11 mouse cellular contexts compared by ENCODE assay signal in genomic region chr17:43362362-43362761, GRCm38 (mm10). TPM values are rescaled to one million over a fixed set of nuclear protein-coding genes. Genes with fewer than 3 reads are reported as not detected.
A peak's percentile ranks its signal among the peaks of the same experiment; 100 is the strongest.
DNase-seq lines count a peak whose midpoint lies in the region; ATAC-seq and TF ChIP-seq lines count a peak whose summit lies in the region.
"Had no signal": no experiment of that assay in that cellular context is flagged by ENCODE, and none has a peak within 500 bp of the region (broad histone marks: within the 10 kb centered on the region; RNA-seq: fewer than 3 reads in every experiment).

No protein-coding gene starts in this region.

- 0 out of 2 replicates have a peak overlapping the region, but pooled peaks have one; percentile 2 for H3K4me2 ChIP-seq in forebrain, embryonic 13.5 days
- H3K4me2 ChIP-seq in forebrain, embryonic 16.5 days (ENCODE audit: low read length): no peak overlapping the region
- H3K4me2 ChIP-seq in neural tube, embryonic 13.5 days: 0 out of 2 replicates have a peak overlapping the region, but pooled peaks have one; percentile 14
- no peak overlapping the region; the same call in 1 of the 2 replicates for H3K4me2 ChIP-seq in kidney, embryonic 14.5 days (replicated peaks; ENCODE audit: low read depth, low read length)
- H3K4me2 ChIP-seq: limb, embryonic 12.5 days; midbrain, embryonic 13.5 days had no signal

- peaks cover 4% of the 10 kb centered on the region; the same call in 1 of the 2 replicates for H3K4me1 ChIP-seq in forebrain, embryonic 13.5 days
- no peaks in the 10 kb centered on the region for H3K4me1 ChIP-seq in forebrain, embryonic 16.5 days (replicated peaks; ENCODE audit: control insufficient read depth, insufficient read depth, low read length)
- 0 out of 2 replicates have a peak, but pooled peaks cover 7% of the 10 kb centered on the region for H3K4me1 ChIP-seq in neural tube, embryonic 13.5 days (replicated peaks)
- peaks cover 17% of the 10 kb centered on the region; the same call in 1 of the 2 replicates for H3K4me1 ChIP-seq in kidney, embryonic 14.5 days (ENCODE audit: control insufficient read depth, insufficient read depth, low read length)
- H3K4me1 ChIP-seq in thymus, adult 2 months (replicated peaks; ENCODE audit: control insufficient read depth, insufficient read depth, low read length): no peaks in the 10 kb centered on the region

- H3K27ac ChIP-seq in forebrain, embryonic 13.5 days: no peak overlapping the region
- H3K27ac ChIP-seq in forebrain, embryonic 16.5 days (ENCODE audit: low read length): no peak overlapping the region
- no peak overlapping the region; the same call in 1 of the 2 replicates for H3K27ac ChIP-seq in neural tube, embryonic 13.5 days (replicated peaks)
- no peak overlapping the region for H3K27ac ChIP-seq in kidney, embryonic 14.5 days (ENCODE audit: low read depth, low read length)
- no peak overlapping the region for H3K27ac ChIP-seq in thymus, adult 2 months (ENCODE audit: control insufficient read depth, insufficient read depth, low read length)
- H3K27ac ChIP-seq: limb, embryonic 12.5 days; midbrain, embryonic 13.5 days had no signal

- no peak overlapping the region for H3K9ac ChIP-seq in forebrain, embryonic 13.5 days
- H3K9ac ChIP-seq in forebrain, embryonic 16.5 days (replicated peaks; ENCODE audit: low read depth, low read length): no peak overlapping the region
- no peak overlapping the region for H3K9ac ChIP-seq in neural tube, embryonic 13.5 days
- H3K9ac ChIP-seq in kidney, embryonic 14.5 days (ENCODE audit: low read depth, low read length): no peak overlapping the region; the same call in 1 of the 2 replicates
- H3K9ac ChIP-seq: limb, embryonic 12.5 days; midbrain, embryonic 13.5 days had no signal

- no peak for TF ChIP-seq POLR2A in thymus, adult 2 months (IDR thresholded peaks at IDR 0.05; ENCODE audit: control insufficient read depth, extremely low read depth, insufficient read depth, low read length, poor library complexity)

- no peak for TF ChIP-seq CTCF in thymus, adult 2 months (IDR thresholded peaks at IDR 0.05; ENCODE audit: borderline replicate concordance, control insufficient read depth, extremely low read depth, insufficient read depth, low read length, poor library complexity)

- 62% methylated on average over 11 of the region's 11 CpGs for WGBS in forebrain, embryonic 13.5 days
- WGBS in forebrain, embryonic 16.5 days: 51% methylated on average over 11 of the region's 11 CpGs
- 75% methylated on average over 11 of the region's 11 CpGs for WGBS in neural tube, embryonic 13.5 days
- WGBS in kidney, embryonic 14.5 days: 69% methylated on average over 11 of the region's 11 CpGs
- WGBS in thymus, adult 2 months: 84% methylated on average over 11 of the region's 11 CpGs

- peak; percentile 21; the same call in 1 of the 2 replicates for ATAC-seq in forebrain, embryonic 13.5 days
- no peak for ATAC-seq in forebrain, embryonic 16.5 days
- no peak for ATAC-seq in neural tube, embryonic 13.5 days (ENCODE audit: low read depth)
- ATAC-seq in kidney, embryonic 14.5 days (ENCODE audit: low FRiP score, low TSS enrichment): no peak
- ATAC-seq: midbrain, embryonic 13.5 days; Patski had no signal

- H3K9me3 ChIP-seq in forebrain, embryonic 13.5 days (replicated peaks): no peaks in the 10 kb centered on the region
- no peaks in the 10 kb centered on the region for H3K9me3 ChIP-seq in forebrain, embryonic 16.5 days (ENCODE audit: control insufficient read depth, low read length)
- no peaks in the 10 kb centered on the region for H3K9me3 ChIP-seq in neural tube, embryonic 13.5 days
- no peaks in the 10 kb centered on the region for H3K9me3 ChIP-seq in kidney, embryonic 14.5 days (ENCODE audit: control insufficient read depth, low read length)
- H3K9me3 ChIP-seq: limb, embryonic 12.5 days; midbrain, embryonic 13.5 days had no signal

- no peak overlapping the region for H3K4me3 ChIP-seq in forebrain, embryonic 13.5 days
- H3K4me3 ChIP-seq in forebrain, embryonic 16.5 days (replicated peaks; ENCODE audit: low read length): no peak overlapping the region
- H3K4me3 ChIP-seq in neural tube, embryonic 13.5 days: no peak overlapping the region
- H3K4me3 ChIP-seq in kidney, embryonic 14.5 days (ENCODE audit: low read length): peak overlapping the region; percentile 6; the same call in 1 of the 2 replicates
- no peak overlapping the region for H3K4me3 ChIP-seq in thymus, adult 2 months (ENCODE audit: control insufficient read depth, insufficient read depth, low read length)
- H3K4me3 ChIP-seq: limb, embryonic 12.5 days; midbrain, embryonic 13.5 days had no signal

- H3K36me3 ChIP-seq in forebrain, embryonic 13.5 days (ENCODE audit: poor library complexity, severe bottlenecking): no peaks in the 10 kb centered on the region
- no peaks in the 10 kb centered on the region for H3K36me3 ChIP-seq in forebrain, embryonic 16.5 days (ENCODE audit: control insufficient read depth, insufficient read depth)
- H3K36me3 ChIP-seq in neural tube, embryonic 13.5 days: no peaks in the 10 kb centered on the region
- H3K36me3 ChIP-seq in kidney, embryonic 14.5 days (ENCODE audit: control insufficient read depth, insufficient read depth, low read length): no peaks in the 10 kb centered on the region
- no peaks in the 10 kb centered on the region for H3K36me3 ChIP-seq in thymus, adult 2 months (ENCODE audit: control insufficient read depth, insufficient read depth, low read length)
- H3K36me3 ChIP-seq: limb, embryonic 12.5 days; midbrain, embryonic 13.5 days had no signal

- DNase-seq in neural tube, embryonic 10.5 days (ENCODE audit: extremely low spot score, low spot score): no peak
- DNase-seq in frontal cortex, postnatal 36 days (ENCODE audit: low spot score in 2 of 2): no peak
- no peak for DNase-seq in spleen, postnatal 4 days (ENCODE audit: low spot score in 2 of 2)
- no peak for DNase-seq in thymus, adult 2 months

- no peaks in the 10 kb centered on the region for H3K27me3 ChIP-seq in forebrain, embryonic 13.5 days
- H3K27me3 ChIP-seq in forebrain, embryonic 16.5 days (replicated peaks; ENCODE audit: control insufficient read depth, insufficient read depth, low read length): no peaks in the 10 kb centered on the region
- H3K27me3 ChIP-seq in neural tube, embryonic 13.5 days: no peaks in the 10 kb centered on the region
- no peaks in the 10 kb centered on the region for H3K27me3 ChIP-seq in kidney, embryonic 14.5 days (ENCODE audit: control insufficient read depth, insufficient read depth, low read length)
- no peaks in the 10 kb centered on the region for H3K27me3 ChIP-seq in thymus, adult 2 months (ENCODE audit: control insufficient read depth, insufficient read depth, low read length)
- H3K27me3 ChIP-seq: limb, embryonic 12.5 days; midbrain, embryonic 13.5 days; Patski had no signal

RNA-seq across cellular contexts. Expression of gene Adgrf5, which starts 2.1 kb away (rescaled TPM):
- 5.5 and 6.6 TPM in 2 replicates for polyA plus RNA-seq in forebrain, embryonic 13.5 days (2015; fragmentation: Nextera tagmentation; extraction: Ambion mirVana)
- 8.4 and 10.1 TPM in 2 replicates for polyA plus RNA-seq in forebrain, embryonic 16.5 days (2015; fragmentation: Nextera tagmentation; extraction: Ambion mirVana)
- 9.8 and 10.4 TPM in 2 replicates for polyA plus RNA-seq in neural tube, embryonic 13.5 days (2015; fragmentation: Nextera tagmentation; extraction: Ambion mirVana)
- polyA plus RNA-seq in kidney, embryonic 14.5 days (2014; fragmentation: Nextera tagmentation; extraction: Ambion mirVana): 6.1 and 16.2 TPM in 2 replicates
- 4.5 and 5.7 TPM in 2 replicates for polyA plus RNA-seq in thymus, adult 2 months (2012; rRNA removed)

Comparison
In these comparisons a context has a peak if more than half of its experiments do, and no peak if none do; other contexts are left out.
1. H3K4me2 ChIP-seq: peak in forebrain, embryonic 13.5 days (single experiment) and neural tube, embryonic 13.5 days (single experiment); none in forebrain, embryonic 16.5 days (single experiment) and kidney, embryonic 14.5 days (single experiment).